Mouse (Mus musculus) hindbrain, postnatal 0 days (tissue): ENCODE measurements around the gene Parp9. TPM values are rescaled to one million over a fixed set of nuclear protein-coding genes. Genes with fewer than 3 reads are reported as not detected.

ENCODE experiments used
- ATAC-seq: fragments of 200-750 bp; cut with Nextera tagmentation; 2 replicates; pipeline ENCODE4 v1.8.0; 2017; ENCODE audit warnings: mild to moderate bottlenecking, moderate TSS enrichment, moderate library complexity
- DNase-seq: peaks from one replicate; pipeline ENCODE4 v3.0.0-alpha.2; 2015; ENCODE audit warnings: low spot score
- H3K27ac ChIP-seq: fragments of 300-500 bp; sonication (generic); 2 replicates; pipeline ENCODE4 v1.5.1; 2014; ENCODE audit warnings: mild to moderate bottlenecking
- H3K27me3 ChIP-seq: fragments of 300-500 bp; sonication (generic); 2 replicates; pipeline ENCODE4 v1.6.1; 2014; ENCODE audit warnings: low read length, mixed read lengths; ENCODE audit not compliant: insufficient read depth
- H3K36me3 ChIP-seq: fragments of 300-500 bp; sonication (generic); 2 replicates; pipeline ENCODE4 v1.6.1; 2014; ENCODE audit warnings: low read length, mixed read lengths; ENCODE audit not compliant: insufficient read depth
- H3K4me1 ChIP-seq: fragments of 300-500 bp; sonication (generic); 2 replicates; pipeline ENCODE4 v1.6.1; 2014; ENCODE audit warnings: antibody characterized with exemption, low read length, mixed read lengths; ENCODE audit not compliant: insufficient read depth
- H3K4me2 ChIP-seq: fragments of 300-500 bp; sonication (generic); 2 replicates; pipeline ENCODE4 v1.6.1; 2014; ENCODE audit warnings: low read depth, mild to moderate bottlenecking, low read length, moderate library complexity, mixed read lengths
- H3K4me3 ChIP-seq: fragments of 300-500 bp; sonication (generic); 2 replicates; pipeline ENCODE4 v1.5.1; 2014; ENCODE audit warnings: low read length
- H3K9ac ChIP-seq: fragments of 300-500 bp; sonication (generic); replicated peaks from 2 replicates; pipeline ENCODE4 v1.6.1; 2014; ENCODE audit warnings: mild to moderate bottlenecking, low read length, moderate library complexity, mixed read lengths
- H3K9me3 ChIP-seq: fragments of 300-500 bp; sonication (generic); 2 replicates; pipeline ENCODE4 v1.6.1; 2016; ENCODE audit warnings: low read length, mixed read lengths
- CTCF ChIP-seq: IDR thresholded peaks from 2 replicates; pipeline ENCODE4 v1.5.1; 2016; ENCODE audit warnings: antibody characterized with exemption, control low read depth, low read depth
- WGBS: fragments of 180-500 bp; shearing (Covaris S2); extraction: QIAGEN DNeasy Blood & Tissue Kit; methylation state at CpG from one replicate; pipeline ENCODE4 v1.1.7; 2014; 5-methylcytosine and 5-hydroxymethylcytosine counted together
- polyA plus RNA-seq: library from polyadenylated mRNA; unstranded; fragments of >200 nt; fragmentation: Nextera tagmentation; extraction: Ambion mirVana; gene quantifications from 2 replicates; pipeline ENCODE4 v1.2.1, GENCODE M21; 2015
- total RNA-seq: library from RNA; depleted of rRNA; stranded (reverse); fragments of >200 nt; gene quantifications from 2 replicates; pipeline ENCODE4 v1.2.3, GENCODE M21; 2014

The Parp9 gene
- total and polyA plus RNA-seq, 2 experiments from 2014 or later = 2.5 to 3.6 TPM

DNA sequence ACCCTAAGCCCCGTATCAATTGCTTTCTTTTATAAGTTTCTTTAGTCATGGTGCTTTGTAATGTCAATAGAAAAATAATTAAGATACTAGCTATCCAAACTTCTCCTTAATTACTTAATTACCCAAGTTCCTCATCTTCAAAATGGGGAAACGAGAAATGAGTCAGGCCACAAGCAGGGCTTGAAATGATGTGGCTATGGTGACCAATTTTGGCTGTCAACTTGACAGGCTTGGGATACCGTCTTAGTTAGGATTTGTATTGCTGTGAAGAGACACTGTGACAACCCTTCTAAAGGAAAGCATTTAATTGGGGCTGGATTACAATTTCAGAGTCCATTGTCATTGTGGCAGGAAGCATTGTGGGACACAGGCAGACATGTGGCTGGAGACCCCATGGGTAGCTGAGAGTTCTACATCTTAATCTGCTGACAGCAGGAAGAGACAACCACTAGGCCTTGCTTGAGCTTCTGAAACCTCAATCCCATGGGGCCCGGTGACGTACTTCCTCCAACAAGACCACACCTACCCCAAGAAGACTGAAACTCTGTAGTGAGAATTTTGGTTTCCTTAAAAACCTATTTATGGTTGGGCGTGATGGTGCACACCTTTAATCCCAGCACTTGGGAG lies 35.1 kb upstream of the Parp9 start:
- TF ChIP-seq CTCF = no peak
- WGBS = 80% methylated on average over 6 of the region's 6 CpGs
- ATAC-seq = no peak

DNA sequence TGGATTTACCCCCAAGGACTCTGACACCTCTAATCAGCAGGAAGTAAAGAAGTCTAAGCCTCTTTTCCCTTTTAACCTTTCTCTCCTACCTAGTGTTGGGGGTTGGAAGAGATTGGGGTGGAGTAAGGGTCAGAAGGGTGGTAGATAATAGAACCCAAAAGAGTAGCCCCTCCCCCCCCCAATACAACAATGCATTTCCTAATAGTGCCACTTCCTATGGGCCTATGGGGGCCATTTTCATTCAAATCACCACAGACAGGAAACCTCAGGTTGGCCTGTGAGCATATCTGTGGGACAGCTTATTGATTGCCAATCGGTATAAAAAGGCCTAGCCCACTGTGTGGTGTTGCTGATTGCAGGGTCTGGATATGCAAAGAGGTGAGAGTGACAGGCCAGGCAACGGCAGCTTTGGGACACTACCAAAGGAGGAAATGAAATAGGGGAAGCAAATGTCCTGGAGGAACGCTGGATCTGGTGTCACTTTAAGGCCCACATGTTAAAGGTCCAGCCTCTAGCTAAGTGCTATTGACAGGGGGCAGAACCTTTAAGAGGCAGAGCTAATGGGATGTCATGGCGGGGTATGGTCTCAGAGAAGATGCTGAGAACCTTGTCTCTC lies 34.0 kb upstream of the Parp9 start:
- H3K4me3 ChIP-seq = no peak overlapping the region
- no peak for TF ChIP-seq CTCF
- 78% methylated on average over 4 of the region's 4 CpGs for WGBS
- no peaks in the 10 kb centered on the region for H3K36me3 ChIP-seq
- H3K27me3 ChIP-seq = no peaks in the 10 kb centered on the region
- no peak overlapping the region for H3K4me2 ChIP-seq
- H3K9me3 ChIP-seq = no peaks in the 10 kb centered on the region
- no peaks in the 10 kb centered on the region for H3K4me1 ChIP-seq
- ATAC-seq (no peak), DNase-seq (no peak)
- H3K9ac ChIP-seq = no peak overlapping the region
- H3K27ac ChIP-seq = no peak overlapping the region

More for the DNA sequence above, 35.1 kb upstream of the Parp9 start:
- H3K27me3 ChIP-seq = no peaks in the 10 kb centered on the region
- no peak overlapping the region for H3K27ac ChIP-seq
- no peak overlapping the region for H3K4me3 ChIP-seq
- H3K4me1 ChIP-seq = no peaks in the 10 kb centered on the region
- no peak overlapping the region for H3K4me2 ChIP-seq
- DNase-seq = no peak
- no peaks in the 10 kb centered on the region for H3K9me3 ChIP-seq
- no peaks in the 10 kb centered on the region for H3K36me3 ChIP-seq
- no peak overlapping the region for H3K9ac ChIP-seq

DNA sequence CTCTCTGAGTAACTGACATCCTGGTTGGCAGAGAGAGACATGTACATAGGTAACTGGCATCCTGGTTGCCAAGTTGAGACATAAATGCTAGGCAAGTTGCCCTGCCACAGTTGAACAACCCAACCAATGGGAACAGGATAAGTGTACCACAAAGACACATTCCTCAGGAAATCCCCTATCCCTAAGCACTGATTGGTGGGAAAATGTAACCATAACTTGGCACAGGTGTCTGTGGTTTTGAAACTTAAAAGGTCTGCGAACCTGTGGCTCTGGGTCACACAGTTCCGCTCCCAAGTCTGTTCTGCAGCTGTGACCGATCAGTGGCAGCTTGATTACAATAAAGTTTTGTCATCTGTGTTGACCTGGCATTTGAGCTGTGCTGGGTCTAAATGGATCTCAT lies 32.9 kb upstream of the Parp9 start:
- no peak overlapping the region for H3K4me2 ChIP-seq
- no peaks in the 10 kb centered on the region for H3K36me3 ChIP-seq
- no peaks in the 10 kb centered on the region for H3K9me3 ChIP-seq
- no peak overlapping the region for H3K27ac ChIP-seq
- 89% methylated on average over 3 of the region's 3 CpGs for WGBS
- no peaks in the 10 kb centered on the region for H3K4me1 ChIP-seq
- H3K9ac ChIP-seq = no peak overlapping the region
- TF ChIP-seq CTCF = no peak
- DNase-seq = no peak
- H3K4me3 ChIP-seq = no peak overlapping the region
- ATAC-seq = no peak
- H3K27me3 ChIP-seq = no peaks in the 10 kb centered on the region

DNA sequence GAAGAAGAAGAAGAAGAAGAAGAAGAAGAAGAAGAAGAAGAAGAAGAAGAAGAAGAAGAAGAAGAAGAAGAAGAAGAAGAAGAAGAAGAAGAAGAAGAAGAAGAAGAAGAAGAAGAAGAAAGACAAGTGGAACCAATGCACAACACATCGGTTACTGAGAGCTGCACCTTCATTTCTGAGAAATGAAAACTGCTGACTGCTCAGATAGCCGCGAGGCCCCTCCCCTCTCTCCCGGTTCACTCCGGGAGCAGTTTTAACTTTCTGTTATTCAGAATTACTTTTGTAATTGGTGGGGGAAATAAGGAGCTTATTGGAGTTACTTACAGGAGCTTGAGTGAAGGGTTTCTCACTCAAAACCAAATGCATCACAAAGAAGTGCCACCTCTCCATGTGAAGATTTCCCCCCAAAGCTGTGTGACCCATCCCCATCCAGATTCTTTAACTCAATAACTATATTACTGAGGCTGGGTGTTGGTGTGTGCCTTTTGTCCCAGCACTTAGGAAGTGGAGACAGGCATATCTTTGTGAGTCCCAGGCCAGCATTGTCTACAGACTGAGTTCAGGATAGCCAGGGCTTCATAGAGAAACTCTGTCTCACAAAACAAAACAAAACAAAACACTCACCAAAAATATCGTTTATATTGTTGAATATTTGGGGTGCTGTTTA lies 32.3 kb upstream of the Parp9 start:
- WGBS = 81% methylated on average over 6 of the region's 6 CpGs
- Histone ChIP-seq H3K9me3 (no peaks in the 10 kb centered on the region), H3K27ac (no peak overlapping the region), H3K4me1 (no peaks in the 10 kb centered on the region), H3K9ac (no peak overlapping the region), H3K36me3 (no peaks in the 10 kb centered on the region), H3K4me3 (no peak overlapping the region), H3K4me2 (no peak overlapping the region), H3K27me3 (no peaks in the 10 kb centered on the region)
- DNase-seq (no peak), ATAC-seq (no peak)
- TF ChIP-seq CTCF = no peak

DNA sequence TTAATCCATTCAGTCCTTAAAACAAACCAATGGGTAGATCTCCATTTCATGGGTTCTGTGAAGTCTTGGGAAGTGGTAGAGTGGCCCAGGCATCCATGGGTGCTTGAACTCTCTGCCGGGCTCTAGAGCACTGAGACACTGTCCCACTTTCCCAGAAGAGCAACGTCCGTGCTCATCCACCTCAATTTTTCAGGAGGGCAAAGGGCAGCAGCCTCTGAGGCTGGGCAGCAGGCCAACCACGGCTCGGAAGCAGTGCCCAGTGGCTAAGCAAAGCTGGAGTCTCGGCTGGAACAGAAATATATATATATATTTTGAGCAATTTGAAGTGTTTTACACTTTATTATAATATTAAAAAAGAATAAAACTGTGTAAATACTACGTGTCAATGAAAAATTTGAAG lies 31.4 kb upstream of the Parp9 start:
- no peak overlapping the region for H3K9ac ChIP-seq
- no peaks in the 10 kb centered on the region for H3K27me3 ChIP-seq
- no peak overlapping the region for H3K4me3 ChIP-seq
- WGBS = 57% methylated on average over 7 of the region's 7 CpGs
- no peak overlapping the region for H3K4me2 ChIP-seq
- no peaks in the 10 kb centered on the region for H3K36me3 ChIP-seq
- DNase-seq (no peak), ATAC-seq (no peak)
- no peaks in the 10 kb centered on the region for H3K4me1 ChIP-seq
- TF ChIP-seq CTCF = no peak
- no peak overlapping the region for H3K27ac ChIP-seq
- H3K9me3 ChIP-seq = no peaks in the 10 kb centered on the region

DNA sequence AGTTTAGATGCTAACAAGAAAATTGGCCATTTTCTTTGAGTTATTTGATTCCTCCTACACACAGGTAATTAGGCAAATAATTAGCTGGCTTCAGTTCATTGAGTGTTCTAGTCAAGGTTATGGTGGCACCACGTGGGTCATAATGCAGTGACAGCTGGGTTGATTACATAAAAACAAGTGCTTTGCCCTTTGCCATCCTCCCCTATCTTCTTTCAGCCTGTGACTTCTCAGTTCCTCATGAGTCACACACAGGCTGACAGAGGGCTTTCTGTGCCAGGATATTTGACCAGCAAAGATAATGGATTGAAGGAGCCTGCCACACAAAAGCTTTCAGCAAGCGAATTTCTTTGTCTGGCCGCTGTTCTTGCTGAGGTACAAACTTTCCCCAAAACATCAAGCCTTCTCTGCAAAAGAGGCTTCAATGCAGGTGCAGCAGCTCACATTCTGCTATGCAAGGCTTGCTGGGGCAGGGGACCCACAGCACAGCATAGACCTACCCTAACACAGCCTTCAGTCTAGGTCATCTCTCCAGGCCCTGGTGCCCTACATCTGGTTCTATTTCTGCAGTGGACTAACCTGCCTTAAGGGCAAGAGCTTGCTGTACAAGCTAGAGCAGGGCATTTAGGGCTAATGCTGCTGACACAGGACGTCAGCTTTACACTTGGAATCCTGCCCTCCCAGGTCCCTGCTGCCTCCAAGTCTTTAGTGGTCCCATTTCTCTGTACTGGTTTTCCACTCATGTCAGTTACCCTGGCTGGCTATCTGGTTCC lies 30.7 kb upstream of the Parp9 start:
- DNase-seq (no peak), ATAC-seq (no peak)
- Histone ChIP-seq H3K36me3 (no peaks in the 10 kb centered on the region), H3K4me1 (no peaks in the 10 kb centered on the region), H3K9me3 (no peaks in the 10 kb centered on the region), H3K4me2 (no peak overlapping the region), H3K27ac (no peak overlapping the region), H3K4me3 (no peak overlapping the region), H3K9ac (no peak overlapping the region), H3K27me3 (no peaks in the 10 kb centered on the region)
- 43% methylated on average over 4 of the region's 4 CpGs for WGBS
- TF ChIP-seq CTCF = no peak
